Mouse (Mus musculus): ENCODE measurements around the gene Wdr63.

GRCm38 (mm10) chr3:146096986-146097385, 10.9 kb downstream of the Wdr63 start:
- TF ChIP-seq CTCF (IDR thresholded peaks at IDR 0.05) (no peak), POLR2A (IDR thresholded peaks at IDR 0.05; ENCODE audit: insufficient read depth, low read depth, low read length) (no peak)

All from heart, adult 2 months (tissue).